Mouse (Mus musculus) liver, postnatal 0 days (tissue): ENCODE data around the gene Rapgef1.

ENCODE experiments used
- CTCF ChIP-seq: sonication (generic); IDR thresholded peaks from 2 replicates; pipeline ENCODE4 v1.5.1; 2016; ENCODE audit warnings: antibody characterized with exemption, low read depth
- EP300 ChIP-seq: IDR thresholded peaks from 2 replicates; pipeline ENCODE4 v1.6.1; 2016; ENCODE audit warnings: antibody characterized with exemption, low read depth, mild to moderate bottlenecking

- TF ChIP-seq CTCF (no peak), EP300 (no peak)
Observed at GRCm38 (mm10) chr2:29716143-29716542, 96.6 kb downstream of the Rapgef1 start.
